Mouse (Mus musculus) CD8-positive naive resting alpha-beta T cell, adult 57 days (primary cell): ENCODE measurements around the gene Trappc6b. TPM values are rescaled to one million over a fixed set of nuclear protein-coding genes. Genes with fewer than 3 reads are reported as not detected.

Experiments
- total RNA-seq: library from RNA; stranded (reverse); gene quantifications from one replicate; pipeline ENCODE4 v1.2.4, GENCODE M21; 2023

The Trappc6b gene
- total RNA-seq: 75.4 TPM

DNA sequence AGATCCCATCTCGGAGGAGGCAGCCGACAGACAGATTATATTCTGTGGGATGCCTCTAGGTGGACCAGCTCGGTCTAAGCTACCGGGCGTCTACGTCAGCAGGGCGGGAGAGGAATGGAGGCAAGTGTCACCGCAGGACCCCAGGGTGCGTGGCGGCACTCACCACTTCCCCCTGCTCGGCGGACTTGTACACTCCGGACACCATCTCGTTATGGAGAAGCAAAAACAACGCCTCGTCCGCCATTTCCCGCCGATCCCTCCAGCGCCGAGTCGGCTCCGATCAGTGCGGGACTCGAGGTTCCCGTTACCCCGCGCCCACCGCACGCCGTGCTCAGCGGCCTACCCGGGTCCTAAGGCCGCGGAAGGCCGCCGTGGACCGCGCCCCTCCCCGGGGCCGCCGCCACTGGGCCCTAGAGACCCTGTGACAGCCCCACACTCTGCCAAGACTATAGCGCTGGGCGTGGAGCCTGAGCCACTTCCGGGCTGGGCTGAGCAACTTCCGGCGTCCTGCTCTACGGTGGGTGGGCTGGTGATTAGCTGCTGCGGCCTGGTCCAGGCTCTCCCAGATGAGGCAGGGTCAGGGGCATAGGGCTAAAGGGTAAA lies at the start of gene Trappc6b:
Gene Trappc6b (minus strand): TSS at position 480 of the 603 bp plus-strand sequence.

DNA sequence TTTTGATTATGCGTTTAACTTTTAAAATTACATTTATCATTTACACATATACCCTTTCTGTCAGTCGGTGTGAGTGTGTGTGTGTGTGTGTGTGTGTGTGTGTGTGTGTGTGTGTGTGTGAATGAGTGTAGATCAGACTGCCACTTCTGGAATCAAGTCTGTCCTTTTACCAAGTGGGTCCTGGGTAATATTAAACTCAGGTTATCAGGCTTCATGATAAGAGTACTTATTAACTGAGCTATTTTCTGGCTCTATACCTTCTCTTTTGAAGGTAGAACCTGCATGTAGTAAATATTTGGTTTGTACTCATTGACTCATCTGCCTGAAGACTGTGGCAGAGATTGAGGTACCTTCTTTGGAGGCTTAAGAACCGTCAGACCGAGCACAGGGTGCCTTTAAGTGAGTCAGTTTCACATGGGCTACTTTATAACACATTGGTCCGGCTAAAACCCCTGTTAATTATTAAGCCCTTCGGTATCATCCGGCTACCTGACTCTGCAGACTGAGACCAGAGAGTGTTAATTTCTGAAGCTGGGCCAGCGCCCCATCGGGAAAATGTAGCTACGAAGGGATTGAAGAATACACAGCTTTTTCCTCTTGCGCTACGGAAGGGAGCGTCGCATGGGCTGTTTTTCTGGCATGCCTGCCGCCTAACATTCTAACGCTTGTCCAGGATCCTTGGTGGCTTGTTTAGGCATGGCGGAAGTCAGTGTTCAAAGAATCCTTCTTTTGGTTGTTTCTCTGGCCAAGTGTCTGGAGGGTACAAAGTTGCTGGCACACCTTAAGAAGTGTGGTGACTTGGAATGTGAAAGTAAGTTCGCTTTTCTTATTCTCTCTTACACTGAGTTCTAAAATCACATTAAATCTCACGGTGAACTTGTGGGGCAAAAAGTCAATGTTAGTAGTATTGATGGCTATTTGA lies 34.1 kb upstream of the Trappc6b start, which contains the start of gene Mia2:
Gene Mia2 (plus strand): TSS at position 696 of the 922 bp plus-strand sequence.

DNA sequence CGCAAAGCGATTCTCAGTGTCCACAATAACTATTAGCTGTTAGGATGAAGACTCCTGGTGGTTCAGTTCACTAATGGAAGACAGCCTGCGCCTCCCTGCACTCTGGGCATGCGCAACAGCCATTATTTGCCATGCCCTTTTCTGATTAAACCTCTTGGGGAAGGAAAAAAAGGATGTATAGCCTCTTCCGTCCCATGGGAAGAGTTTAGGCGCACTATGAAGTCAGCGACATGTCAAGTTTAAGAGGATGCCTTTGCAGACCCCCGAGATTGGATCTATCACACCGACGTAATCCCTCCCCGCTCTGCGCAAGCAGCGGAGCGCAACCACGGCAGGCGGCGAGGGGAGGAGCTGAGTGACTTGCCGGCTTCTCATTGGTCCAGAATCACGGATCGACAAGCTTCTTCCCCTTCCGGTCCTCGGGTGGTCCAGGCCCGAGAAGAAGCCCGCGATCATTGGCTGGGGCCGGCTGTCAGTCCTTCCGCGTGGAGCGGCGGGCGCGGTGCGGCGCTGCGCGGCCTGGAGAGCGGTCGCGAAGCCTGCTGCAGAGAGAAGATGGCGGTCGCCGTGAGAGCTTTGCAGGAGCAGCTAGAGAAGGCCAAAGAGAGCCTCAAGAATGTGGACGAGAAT lies 5.3 kb upstream of the Trappc6b start, which contains the start of gene Pnn:
Gene Pnn (plus strand): TSS at position 437 of the 630 bp plus-strand sequence.

DNA sequence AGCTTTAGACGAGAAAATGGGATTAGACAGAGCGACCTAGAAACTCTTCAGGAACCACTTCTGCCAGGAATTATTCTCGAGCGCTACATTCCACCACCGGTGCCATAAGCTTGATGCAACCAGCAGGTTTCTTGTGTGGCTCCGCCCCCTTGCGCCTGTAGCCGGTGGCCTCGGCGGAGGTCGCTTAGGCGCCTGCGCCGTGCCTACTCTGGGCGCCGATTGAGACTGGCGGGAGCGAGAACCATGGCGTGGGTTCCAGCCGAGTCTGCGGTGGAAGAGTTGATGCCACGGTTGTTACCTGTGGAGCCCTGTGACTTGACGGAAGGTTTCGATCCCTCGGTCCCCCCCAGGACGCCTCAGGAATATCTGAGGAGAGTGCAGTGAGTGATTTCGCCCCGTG lies 48.0 kb downstream of the Trappc6b start, which contains the start of gene Gemin2:
Gene Gemin2 (plus strand): TSS at position 160 of the 400 bp plus-strand sequence.

DNA sequence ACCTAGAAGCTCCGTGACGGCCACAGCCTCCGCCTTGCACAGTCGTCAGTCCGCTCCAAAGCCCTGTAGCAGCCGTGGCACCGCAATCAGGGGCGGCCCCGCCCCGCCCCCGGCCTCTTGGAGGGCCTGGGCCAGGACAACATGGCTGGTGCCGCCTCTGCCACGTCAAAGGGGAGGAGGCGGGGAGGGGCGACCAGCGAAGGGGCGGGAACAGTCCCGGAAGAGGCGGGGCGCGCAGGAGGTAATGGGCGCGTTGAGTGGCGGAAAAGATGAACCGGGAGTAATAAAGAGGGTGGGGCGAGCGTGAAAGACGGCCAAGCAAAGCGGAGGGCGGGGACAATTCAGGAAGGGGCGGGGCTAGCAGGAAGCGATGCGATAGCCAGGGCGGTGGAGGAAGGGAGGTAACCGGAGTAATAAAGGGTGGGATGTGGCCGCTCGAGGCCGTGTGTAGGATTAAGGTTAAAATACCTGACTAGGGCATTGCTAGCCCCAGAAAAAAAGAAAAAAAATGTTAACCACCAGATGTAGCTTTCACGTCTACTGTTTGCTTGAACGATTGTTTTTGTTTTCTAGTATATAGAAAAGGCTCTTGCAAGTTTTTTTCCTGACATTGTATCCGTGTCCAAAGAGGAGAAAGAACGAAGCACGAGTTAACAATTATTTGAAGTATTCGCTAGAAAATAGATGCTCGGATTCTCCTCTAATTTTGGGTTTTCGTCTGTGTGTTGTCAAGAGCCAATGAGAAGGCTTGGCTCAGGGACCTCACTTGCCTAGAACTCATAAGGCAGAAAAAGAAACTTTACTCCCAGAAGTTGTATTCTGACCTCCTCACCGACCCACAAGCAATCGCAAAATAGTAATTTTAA lies 49.2 kb downstream of the Trappc6b start, which contains the start of gene Sec23a:
Gene Sec23a (minus strand): TSS at position 174 of the 866 bp plus-strand sequence.

Other genes starting within 250 kb of the Trappc6b start
- gene Sec23a, start 49.5 kb downstream of the Trappc6b start, total RNA-seq: 18.2 TPM
- gene Gemin2, start 48.1 kb downstream of the Trappc6b start, total RNA-seq: 13.8 TPM
- gene Pnn, start 5.4 kb upstream of the Trappc6b start, total RNA-seq: 68.4 TPM
- gene Mia2, start 34.3 kb upstream of the Trappc6b start, total RNA-seq: 121 TPM
- 53.1 TPM for gene Fbxo33, start 158.3 kb upstream of the Trappc6b start, total RNA-seq